Mouse (Mus musculus) forebrain, embryonic 14.5 days (tissue): ENCODE results near the gene Acot10. TPM values are rescaled to one million over a fixed set of nuclear protein-coding genes. Genes with fewer than 3 reads are reported as not detected.
"Not testable (repeated sequence)": the region's sequence is repeated elsewhere in the genome, so short reads cannot be mapped to it uniquely, and the experiment has no call there.

Source experiments
- ATAC-seq: fragments of 200-750 bp; cut with Nextera tagmentation; 2 replicates; pipeline ENCODE4 v1.8.0; 2017; ENCODE audit warnings: mild to moderate bottlenecking, moderate library complexity
- DNase-seq: peaks from one replicate; pipeline ENCODE4 v3.0.0-alpha.2; 2015; ENCODE audit warnings: low spot score
- H3K27ac ChIP-seq: fragments of 300-500 bp; sonication (generic); 2 replicates; pipeline ENCODE4 v1.5.1; 2014; ENCODE audit warnings: low read depth, mild to moderate bottlenecking, control low read depth, low read length, moderate library complexity
- H3K27me3 ChIP-seq: fragments of 300-500 bp; sonication (generic); replicated peaks from 2 replicates; pipeline ENCODE4 v1.6.1; 2014; ENCODE audit warnings: low read length, control low read depth, mixed read lengths; ENCODE audit not compliant: control insufficient read depth, insufficient read depth
- H3K36me3 ChIP-seq: fragments of 300-500 bp; sonication (generic); 2 replicates; pipeline ENCODE4 v1.6.1; 2014; ENCODE audit warnings: low read length, control low read depth; ENCODE audit not compliant: control insufficient read depth, insufficient read depth
- H3K4me1 ChIP-seq: fragments of 300-500 bp; sonication (generic); 2 replicates; pipeline ENCODE4 v1.6.1; 2014; ENCODE audit warnings: antibody characterized with exemption, low read length, control low read depth; ENCODE audit not compliant: control insufficient read depth, insufficient read depth
- H3K4me2 ChIP-seq: fragments of 300-500 bp; sonication (generic); 2 replicates; pipeline ENCODE4 v1.6.1; 2014; ENCODE audit warnings: mild to moderate bottlenecking, control low read depth, low read length
- H3K4me3 ChIP-seq: fragments of 300-500 bp; sonication (generic); 2 replicates; pipeline ENCODE4 v1.5.1; 2014; ENCODE audit warnings: low read depth, low read length, control low read depth
- H3K9ac ChIP-seq: fragments of 300-500 bp; sonication (generic); 2 replicates; pipeline ENCODE4 v1.6.1; 2014; ENCODE audit warnings: mild to moderate bottlenecking, low read length, control low read depth, moderate library complexity
- H3K9me3 ChIP-seq: fragments of 300-500 bp; sonication (generic); replicated peaks from 2 replicates; pipeline ENCODE4 v1.6.1; 2016; ENCODE audit warnings: low read length, control low read depth, mixed read lengths; ENCODE audit not compliant: control insufficient read depth
- WGBS: fragments of 180-500 bp; shearing (Covaris S2); extraction: QIAGEN DNeasy Blood & Tissue Kit; methylation state at CpG from one replicate; pipeline ENCODE4 v1.1.7; 2014; 5-methylcytosine and 5-hydroxymethylcytosine counted together
- polyA plus RNA-seq: library from polyadenylated mRNA; unstranded; fragments of >200 nt; fragmentation: Nextera tagmentation; extraction: Ambion mirVana; gene quantifications from 2 replicates; pipeline ENCODE4 v1.2.1, GENCODE M21; 2014

The Acot10 gene
- 0.17 and 0.25 TPM in 2 replicates for polyA plus RNA-seq

DNA sequence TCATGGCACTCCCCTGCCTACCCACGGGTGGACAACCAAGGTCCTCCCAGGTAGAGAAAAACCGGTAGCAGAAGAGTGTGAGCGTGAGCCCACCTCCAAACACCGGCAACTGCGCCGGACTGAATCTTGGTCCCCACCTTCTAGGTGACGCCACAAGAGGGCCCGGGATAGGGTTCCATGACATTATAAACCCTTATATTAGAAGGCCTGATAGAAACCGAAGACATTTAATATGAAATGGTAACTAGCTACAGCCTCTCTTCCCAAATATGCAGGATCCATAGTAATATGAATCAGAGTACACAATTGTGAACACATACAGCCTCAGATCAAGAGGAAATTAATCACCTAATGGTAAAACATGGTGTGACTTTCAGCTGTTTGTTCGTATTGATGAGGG lies at the start of gene Acot10:
TSS of gene Acot10 (minus strand) at position 101 of the 400 bp plus-strand sequence.
- no peaks in the 10 kb centered on the region for H3K36me3 ChIP-seq
- no peaks in the 10 kb centered on the region for H3K9me3 ChIP-seq
- no peaks in the 10 kb centered on the region for H3K4me1 ChIP-seq
- no peaks in the 10 kb centered on the region for H3K27me3 ChIP-seq
- WGBS = 92% methylated on average over 10 of the region's 10 CpGs
- ATAC-seq (no peak), DNase-seq (no peak)
- H3K4me2 ChIP-seq = no peak within 1 kb of the TSS
- H3K27ac ChIP-seq = no peak within 1 kb of the TSS
- no peak within 1 kb of the TSS for H3K9ac ChIP-seq
- H3K4me3 ChIP-seq = no peak within 1 kb of the TSS

DNA sequence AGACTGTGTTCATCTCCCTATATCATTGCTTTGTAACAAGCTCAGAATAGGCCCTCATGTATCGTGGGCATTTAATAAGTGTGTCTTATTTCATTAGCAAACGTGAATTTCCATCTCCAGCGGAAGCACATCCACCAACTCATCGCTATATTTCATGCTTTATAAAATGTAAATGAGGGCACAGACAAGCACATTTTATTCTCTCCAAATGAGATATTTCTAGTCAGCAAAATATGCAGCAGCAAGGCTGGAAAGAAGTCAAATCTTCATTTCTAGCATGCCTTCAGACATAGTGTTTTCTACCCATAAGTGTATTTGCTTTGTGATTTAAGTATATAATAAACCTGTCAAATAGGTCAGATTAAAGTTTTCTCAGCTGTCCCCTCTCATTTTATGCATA lies 45.3 kb upstream of the Acot10 start:
- 86% methylated on average over 4 of the region's 4 CpGs for WGBS
- no peak for ATAC-seq

DNA sequence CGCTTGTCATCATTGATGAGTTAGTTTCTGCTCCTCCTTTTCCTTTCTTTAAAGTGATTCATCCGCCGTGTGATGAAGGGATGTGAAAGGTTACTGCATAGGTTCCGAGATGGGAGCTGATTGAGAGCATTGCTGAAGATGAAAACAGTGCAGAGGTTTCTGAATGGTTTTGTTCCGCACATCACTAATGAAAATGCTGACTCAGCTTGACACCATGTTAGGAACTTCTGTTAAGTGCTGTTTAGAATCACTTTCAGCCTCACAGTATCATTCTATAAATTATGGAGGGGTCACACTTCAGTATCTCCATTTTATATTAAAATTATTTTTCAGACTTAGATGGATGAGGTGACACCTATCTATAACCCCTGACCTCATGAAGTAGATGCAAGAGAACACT lies 29.7 kb upstream of the Acot10 start:
- no peak overlapping the region for H3K4me2 ChIP-seq
- no peaks in the 10 kb centered on the region for H3K9me3 ChIP-seq
- no peak overlapping the region for H3K9ac ChIP-seq
- ATAC-seq (no peak), DNase-seq (no peak)
- no peaks in the 10 kb centered on the region for H3K4me1 ChIP-seq
- H3K27ac ChIP-seq = no peak overlapping the region
- WGBS = 89% methylated on average over 5 of the region's 5 CpGs
- no peak overlapping the region for H3K4me3 ChIP-seq
- H3K27me3 ChIP-seq = no peaks in the 10 kb centered on the region
- H3K36me3 ChIP-seq = no peaks in the 10 kb centered on the region

More for the DNA sequence above, 45.3 kb upstream of the Acot10 start:
- H3K27ac ChIP-seq = no peak overlapping the region
- no peaks in the 10 kb centered on the region for H3K27me3 ChIP-seq
- H3K9me3 ChIP-seq = no peaks in the 10 kb centered on the region
- DNase-seq = no peak
- H3K4me3 ChIP-seq = no peak overlapping the region
- no peak overlapping the region for H3K4me2 ChIP-seq
- H3K9ac ChIP-seq = no peak overlapping the region
- no peaks in the 10 kb centered on the region for H3K36me3 ChIP-seq
- no peaks in the 10 kb centered on the region for H3K4me1 ChIP-seq

DNA sequence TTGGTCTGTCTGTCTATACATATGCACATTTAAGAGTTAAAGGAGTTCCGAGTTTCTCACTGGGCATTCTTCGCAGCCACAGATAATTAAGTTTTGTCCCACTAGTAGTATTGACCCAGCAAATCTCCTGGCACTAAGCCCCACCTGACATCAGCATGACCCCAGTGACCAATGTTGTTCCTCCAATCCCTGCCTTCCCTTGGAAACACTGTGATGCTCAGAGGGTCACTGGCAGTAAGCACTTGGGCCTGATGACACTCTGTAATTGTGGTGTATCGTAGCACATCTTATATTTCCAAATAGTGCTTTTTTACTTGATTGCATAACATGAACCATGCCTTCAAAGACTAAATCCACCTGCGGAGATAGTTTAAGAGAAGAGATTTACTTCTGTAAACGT lies 17.6 kb upstream of the Acot10 start:
- ATAC-seq = no peak
- no peak overlapping the region for H3K27ac ChIP-seq
- WGBS = 54% methylated on average over 5 of the region's 5 CpGs

DNA sequence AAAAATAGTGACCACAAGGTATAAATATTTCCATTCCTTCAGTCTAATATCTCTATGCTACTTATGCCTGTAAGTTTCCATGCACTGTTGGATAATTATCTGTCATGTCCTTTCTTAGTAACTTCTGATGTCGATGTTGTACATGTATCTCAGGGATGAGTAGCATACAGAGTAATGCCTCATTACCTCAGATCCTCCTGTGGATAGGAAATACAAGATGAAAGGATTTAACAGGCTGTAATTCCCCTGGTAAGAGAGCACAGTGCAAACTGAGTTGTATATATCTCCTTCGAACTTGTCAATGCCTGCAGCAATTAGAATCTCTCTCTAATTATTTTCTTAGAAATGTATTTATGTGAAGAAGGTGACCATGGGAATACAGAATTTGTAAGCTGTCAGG lies 16.2 kb upstream of the Acot10 start:
- H3K9ac ChIP-seq = no peak overlapping the region
- no peaks in the 10 kb centered on the region for H3K9me3 ChIP-seq
- H3K27ac ChIP-seq = no peak overlapping the region
- H3K4me2 ChIP-seq = no peak overlapping the region
- H3K36me3 ChIP-seq = no peaks in the 10 kb centered on the region
- ATAC-seq (no peak), DNase-seq (no peak)
- H3K27me3 ChIP-seq = no peaks in the 10 kb centered on the region
- no peak overlapping the region for H3K4me3 ChIP-seq
- no peaks in the 10 kb centered on the region for H3K4me1 ChIP-seq
- WGBS = 77% methylated on average over 2 of the region's 2 CpGs

More for the DNA sequence above, 17.6 kb upstream of the Acot10 start:
- H3K9ac ChIP-seq = no peak overlapping the region
- no peaks in the 10 kb centered on the region for H3K36me3 ChIP-seq
- H3K4me2 ChIP-seq = no peak overlapping the region
- H3K4me3 ChIP-seq = no peak overlapping the region
- H3K27me3 ChIP-seq = no peaks in the 10 kb centered on the region
- no peaks in the 10 kb centered on the region for H3K4me1 ChIP-seq
- no peak for DNase-seq
- no peaks in the 10 kb centered on the region for H3K9me3 ChIP-seq

DNA sequence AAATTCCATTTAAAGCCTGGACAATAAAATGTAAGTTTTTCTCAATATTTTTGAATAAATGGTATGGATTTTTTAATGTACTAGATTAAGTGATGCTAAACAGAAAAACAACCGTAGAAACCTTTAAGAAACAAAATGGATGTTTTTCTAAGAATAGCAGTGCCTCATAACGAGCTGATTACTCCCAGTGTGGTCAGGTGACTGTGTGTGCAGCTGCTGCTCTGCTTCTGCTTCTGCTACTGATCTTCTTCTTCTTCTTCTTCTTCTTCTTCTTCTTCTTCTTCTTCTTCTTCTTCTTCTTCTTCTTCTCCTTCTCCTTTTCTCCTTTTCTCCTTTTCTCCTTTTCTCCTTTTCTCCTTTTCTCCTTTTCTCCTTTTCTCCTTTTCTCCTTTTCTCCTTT lies 3.0 kb upstream of the Acot10 start:
- H3K36me3 ChIP-seq = not testable (repeated sequence)

DNA sequence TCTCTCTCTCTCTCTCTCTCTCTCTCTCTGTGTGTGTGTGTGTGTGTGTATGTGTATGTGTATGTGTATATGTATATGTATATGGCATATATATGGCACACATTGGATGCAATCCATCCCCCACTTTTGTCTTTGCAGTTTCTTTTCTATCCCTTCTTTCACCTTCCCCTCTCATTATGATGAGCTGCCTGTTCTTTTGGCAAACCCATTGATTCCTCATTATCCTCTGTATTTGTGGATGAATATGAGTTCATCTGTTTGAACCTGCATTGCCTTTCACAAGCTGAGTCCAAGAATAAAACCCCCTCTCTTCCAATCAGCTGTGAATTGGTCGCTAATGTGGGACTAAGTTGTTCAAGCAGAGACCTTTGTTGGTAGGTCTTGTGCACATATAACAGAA lies 1.4 kb upstream of the Acot10 start:
- DNase-seq = peak; percentile 34

More for the DNA sequence above, 3.0 kb upstream of the Acot10 start:
- not testable (repeated sequence) for H3K4me1 ChIP-seq, DNase-seq, H3K9me3 ChIP-seq, H3K27me3 ChIP-seq, H3K9ac ChIP-seq, H3K27ac ChIP-seq, ATAC-seq, H3K4me2 ChIP-seq, H3K4me3 ChIP-seq
- 46% methylated on average over 2 of the region's 2 CpGs for WGBS

DNA sequence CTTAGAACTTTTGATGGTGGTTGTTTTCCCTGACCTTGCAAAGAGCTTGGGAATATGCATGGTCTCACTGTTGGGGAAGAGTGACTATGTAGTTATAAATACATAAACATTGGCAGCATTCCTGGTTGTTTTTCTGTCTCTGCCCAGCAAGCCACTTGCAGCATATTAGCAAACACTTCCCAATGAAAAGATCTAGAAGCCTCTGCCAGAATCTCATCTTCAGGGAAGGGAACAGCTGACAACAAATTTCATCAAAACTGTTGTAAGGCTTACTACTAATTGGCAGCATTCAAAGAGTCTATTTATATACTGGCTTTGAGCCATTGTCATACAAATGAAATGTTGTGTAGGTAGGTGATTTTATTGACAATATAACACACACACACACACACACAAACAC lies 800 bp upstream of the Acot10 start:
- Histone ChIP-seq H3K4me3 (no peak overlapping the region), H3K36me3 (no peaks in the 10 kb centered on the region), H3K4me1 (no peaks in the 10 kb centered on the region), H3K4me2 (no peak overlapping the region), H3K9me3 (no peaks in the 10 kb centered on the region), H3K27me3 (no peaks in the 10 kb centered on the region), H3K27ac (no peak overlapping the region), H3K9ac (no peak overlapping the region)
- ATAC-seq (peak; percentile 67), DNase-seq (peak; percentile 78)

More for the DNA sequence above, 1.4 kb upstream of the Acot10 start:
- 48% methylated on average over 1 of the region's 1 CpGs for WGBS
- Histone ChIP-seq H3K27ac (no peak overlapping the region), H3K27me3 (no peaks in the 10 kb centered on the region), H3K9ac (no peak overlapping the region), H3K4me1 (no peaks in the 10 kb centered on the region), H3K4me2 (no peak overlapping the region), H3K36me3 (no peaks in the 10 kb centered on the region), H3K9me3 (no peaks in the 10 kb centered on the region), H3K4me3 (no peak overlapping the region)
- ATAC-seq = peak; percentile 55; the same call in 1 of the 2 replicates

DNA sequence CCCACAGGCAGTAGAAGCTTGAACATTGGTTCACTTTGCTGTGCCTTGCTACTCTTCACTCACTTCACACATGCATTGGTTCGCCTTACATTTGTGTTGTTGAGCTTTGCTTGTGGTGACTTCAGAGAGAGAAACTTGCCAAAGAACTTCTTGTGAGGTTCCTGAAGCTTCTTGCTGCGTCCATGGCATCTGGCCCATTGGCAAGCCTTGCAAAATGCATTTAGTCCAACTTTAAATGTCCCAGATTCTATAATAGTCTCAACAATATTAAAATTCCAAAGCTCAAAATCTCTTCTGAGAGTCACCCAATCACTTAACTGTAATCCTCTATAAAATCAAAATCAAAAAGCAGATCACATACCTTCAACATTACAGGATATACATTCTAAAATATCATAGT lies 6.3 kb downstream of the Acot10 start:
- no peak overlapping the region for H3K27ac ChIP-seq
- 67% methylated on average over 2 of the region's 2 CpGs for WGBS
- DNase-seq = no peak

More for the DNA sequence above, 6.3 kb downstream of the Acot10 start:
- Histone ChIP-seq H3K36me3 (no peaks in the 10 kb centered on the region), H3K27me3 (no peaks in the 10 kb centered on the region), H3K4me3 (no peak overlapping the region), H3K4me2 (no peak overlapping the region), H3K9ac (no peak overlapping the region), H3K4me1 (no peaks in the 10 kb centered on the region), H3K9me3 (no peaks in the 10 kb centered on the region)
- no peak for ATAC-seq
